Comparison of ENCODE assay signal across 1 mouse cellular context in the genomic region with DNA sequence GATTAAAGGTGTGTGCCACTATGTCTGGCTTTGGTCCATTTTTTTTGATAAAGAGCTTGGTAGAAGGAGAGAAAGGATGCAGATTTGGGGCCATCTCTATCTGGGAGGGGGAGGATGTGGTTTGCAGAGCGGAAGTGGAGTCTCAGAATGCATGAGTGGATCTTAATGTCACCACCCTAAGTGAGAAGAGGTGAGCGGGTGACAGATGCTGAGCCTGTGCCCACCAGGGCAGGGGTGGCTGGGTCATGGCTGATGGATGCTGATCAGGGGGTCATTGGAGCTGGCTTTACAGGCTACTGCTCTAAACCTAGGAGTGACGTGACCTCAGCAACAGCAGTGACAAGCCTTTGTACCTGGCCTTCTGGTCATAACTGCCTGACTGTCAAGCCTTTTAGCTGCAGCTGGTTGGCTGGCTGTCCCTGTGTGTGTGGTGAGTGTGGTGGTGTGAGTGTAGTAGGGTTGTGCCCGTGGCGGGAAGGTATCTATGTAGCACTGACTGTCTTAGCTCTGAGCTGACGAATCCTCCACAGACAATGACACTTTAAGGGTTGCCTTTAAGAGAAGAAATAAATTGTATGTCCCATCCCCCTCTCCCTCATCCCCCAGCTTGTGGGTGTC.
TF ChIP-seq lines count a peak whose summit lies in the region.

No protein-coding gene starts in this region.

TF ChIP-seq in MEL, 35 proteins besides CTCF, POLR2A, EP300 and RAD21 (continued from another document):
- 0 out of 2 replicates have a peak, but pooled peaks have one; percentile 56 for TF ChIP-seq MAZ (IDR thresholded peaks at IDR 0.05; ENCODE audit: low read depth, low read length)
- TF ChIP-seq GATA1 (IDR thresholded peaks at IDR 0.05; ENCODE audit: low read depth, low read length), result 0 out of 2 replicates have a peak, but pooled peaks have one; percentile 20
- no peak for TF ChIP-seq E2F4 (IDR thresholded peaks at IDR 0.05; ENCODE audit: borderline replicate concordance, low read depth, low read length)
- TF ChIP-seq ELF1 (IDR thresholded peaks at IDR 0.05; ENCODE audit: low read depth, low read length), result 0 out of 2 replicates have a peak, but pooled peaks have one; percentile 17
- TF ChIP-seq RCOR1 (IDR thresholded peaks at IDR 0.05; ENCODE audit: low read depth, low read length), result peak; percentile 76; the same call in 1 of the 2 replicates
- no peak for TF ChIP-seq MXI1 (IDR thresholded peaks at IDR 0.05; ENCODE audit: low read depth, low read length)
- no peak for TF ChIP-seq CHD1 (IDR thresholded peaks at IDR 0.05; ENCODE audit: low read depth, low read length)
TF ChIP-seq in MEL: peak in this region for 4.
